Mouse (Mus musculus) inflammation-experienced regulatory T-cells, adult 16 weeks (primary cell): ENCODE measurements around the gene Tbxa2r. TPM values are rescaled to one million over a fixed set of nuclear protein-coding genes. Genes with fewer than 3 reads are reported as not detected.

Experiments
- polyA plus RNA-seq: library from polyadenylated mRNA; unstranded; fragments of 100-300 nt; shearing (Covaris generic); gene quantifications from one replicate; pipeline ENCODE4 v1.2.1, GENCODE M21; 2017

The Tbxa2r gene
- 67.8 TPM for polyA plus RNA-seq

GRCm38 (mm10) chr10:81328386-81328785, at the start of gene Tbxa2r:
Gene Tbxa2r (plus strand): TSS chr10:81328731.

GRCm38 (mm10) chr10:81291511-81292104, 36.9 kb upstream of the Tbxa2r start, which contains the start of gene Tjp3:
Gene Tjp3 (minus strand): TSS chr10:81291581.

GRCm38 (mm10) chr10:81292554-81293333, 35.8 kb upstream of the Tbxa2r start, which contains the start of gene Pip5k1c:
Gene Pip5k1c (plus strand): TSS chr10:81292963.

GRCm38 (mm10) chr10:81320550-81321347, 7.8 kb upstream of the Tbxa2r start, which contains the start of gene Cactin:
Gene Cactin (plus strand): TSS chr10:81321103.

GRCm38 (mm10) chr10:81342686-81343505, 14.4 kb downstream of the Tbxa2r start, which contains the start of gene Gipc3:
Gene Gipc3 (minus strand): TSS chr10:81343266.

GRCm38 (mm10) chr10:81350351-81351063, 22.0 kb downstream of the Tbxa2r start, which contains the start of gene Hmg20b:
Gene Hmg20b (minus strand): TSS chr10:81350480.

GRCm38 (mm10) chr10:81356991-81357844, 28.7 kb downstream of the Tbxa2r start, which contains the start of gene Mfsd12:
Gene Mfsd12 (plus strand): TSS chr10:81357491.

GRCm38 (mm10) chr10:81365672-81366476, 37.3 kb downstream of the Tbxa2r start, which contains the start of gene 4930404N11Rik:
Gene 4930404N11Rik (minus strand): TSS chr10:81365816.

GRCm38 (mm10) chr10:81377793-81378552, 49.4 kb downstream of the Tbxa2r start, which contains the start of gene Fzr1:
Gene Fzr1 (minus strand): TSS chr10:81378516.

GRCm38 (mm10) chr10:81383802-81384604, 55.5 kb downstream of the Tbxa2r start, which contains the start of the genes Dohh and Gm48551:
Gene Dohh (plus strand): TSS chr10:81384428.
Gene Gm48551 (plus strand): TSS chr10:81384466.

Other genes with a start within 250 kb of the Tbxa2r start
- gene Creb3l3, start 229.9 kb upstream of the Tbxa2r start, polyA plus RNA-seq = not detected
- gene Map2k2, start 222.8 kb upstream of the Tbxa2r start, polyA plus RNA-seq = 51.7 TPM
- gene Zbtb7a, start 193.5 kb upstream of the Tbxa2r start, polyA plus RNA-seq = 43.0 TPM
- gene Pias4, start 160.8 kb upstream of the Tbxa2r start, polyA plus RNA-seq = 51.7 TPM
- 783 TPM for gene Eef2, start 152.1 kb upstream of the Tbxa2r start, polyA plus RNA-seq
- gene Dapk3, start 145.7 kb upstream of the Tbxa2r start, polyA plus RNA-seq = 6.7 TPM
- gene 4930442H23Rik, start 144.9 kb upstream of the Tbxa2r start, polyA plus RNA-seq = not detected
- gene Nmrk2, start 126.7 kb upstream of the Tbxa2r start, polyA plus RNA-seq = 0.22 TPM
- 10.3 TPM for gene Atcay, start 97.9 kb upstream of the Tbxa2r start, polyA plus RNA-seq
- 5.8 TPM for gene Zfr2, start 95.6 kb upstream of the Tbxa2r start, polyA plus RNA-seq
- gene Matk, start 75.8 kb upstream of the Tbxa2r start, polyA plus RNA-seq = 166 TPM
- gene Mrpl54, start 61.8 kb upstream of the Tbxa2r start, polyA plus RNA-seq = 109 TPM
- gene Apba3, start 61.8 kb upstream of the Tbxa2r start, polyA plus RNA-seq = 68.0 TPM
- 28.8 TPM for gene Tjp3, start 37.1 kb upstream of the Tbxa2r start, polyA plus RNA-seq
- gene Pip5k1c, start 35.8 kb upstream of the Tbxa2r start, polyA plus RNA-seq = 52.4 TPM
- gene Cactin, start 7.6 kb upstream of the Tbxa2r start, polyA plus RNA-seq = 39.4 TPM
- gene Gipc3, start 14.5 kb downstream of the Tbxa2r start, polyA plus RNA-seq = 0.16 TPM
- gene Hmg20b, start 21.7 kb downstream of the Tbxa2r start, polyA plus RNA-seq = 36.0 TPM
- 1.9 TPM for gene Mfsd12, start 28.8 kb downstream of the Tbxa2r start, polyA plus RNA-seq
- 1.8 TPM for gene 4930404N11Rik, start 37.1 kb downstream of the Tbxa2r start, polyA plus RNA-seq
- gene Fzr1, start 49.8 kb downstream of the Tbxa2r start, polyA plus RNA-seq = 27.4 TPM
- gene Dohh, start 55.7 kb downstream of the Tbxa2r start, polyA plus RNA-seq = 52.8 TPM
- gene Gm48551, start 55.7 kb downstream of the Tbxa2r start, polyA plus RNA-seq = 6.0 TPM
- 1.4 TPM for gene Gm48552, start 60.3 kb downstream of the Tbxa2r start, polyA plus RNA-seq
- gene Smim24, start 64.3 kb downstream of the Tbxa2r start, polyA plus RNA-seq = 7.1 TPM
- gene Nfic, start 126.9 kb downstream of the Tbxa2r start, polyA plus RNA-seq = 25.4 TPM
- 0.60 TPM for gene Celf5, start 154.0 kb downstream of the Tbxa2r start, polyA plus RNA-seq
- 144 TPM for gene Ncln, start 167.7 kb downstream of the Tbxa2r start, polyA plus RNA-seq
- 78.3 TPM for gene S1pr4, start 171.4 kb downstream of the Tbxa2r start, polyA plus RNA-seq
- gene Gna15, start 195.5 kb downstream of the Tbxa2r start, polyA plus RNA-seq = 32.8 TPM
- 6.9 TPM for gene Gna11, start 216.5 kb downstream of the Tbxa2r start, polyA plus RNA-seq
- 181 TPM for gene Aes, start 230.8 kb downstream of the Tbxa2r start, polyA plus RNA-seq
- gene Tle2, start 245.8 kb downstream of the Tbxa2r start, polyA plus RNA-seq = 3.9 TPM